Mouse (Mus musculus) splenic B cell, adult 2 months (primary cell): ENCODE data around the gene Zfp553.

Source experiments
- DNase-seq: peaks from one replicate; pipeline ENCODE4 v3.0.0-alpha.2; 2011; ENCODE audit warnings: low read depth, low spot score
- H3K27me3 ChIP-seq: 2 replicates; pipeline ENCODE4 v1.6.1; 2012; ENCODE audit warnings: mild to moderate bottlenecking, low read length, moderate library complexity, mixed read lengths; ENCODE audit not compliant: control insufficient read depth, poor library complexity, insufficient read depth, severe bottlenecking
- H3K36me3 ChIP-seq: 2 replicates; pipeline ENCODE4 v1.6.1; 2012; ENCODE audit warnings: mild to moderate bottlenecking, low read length, moderate library complexity, mixed read lengths; ENCODE audit not compliant: control insufficient read depth, poor library complexity, insufficient read depth, severe bottlenecking

The Zfp553 gene

DNA sequence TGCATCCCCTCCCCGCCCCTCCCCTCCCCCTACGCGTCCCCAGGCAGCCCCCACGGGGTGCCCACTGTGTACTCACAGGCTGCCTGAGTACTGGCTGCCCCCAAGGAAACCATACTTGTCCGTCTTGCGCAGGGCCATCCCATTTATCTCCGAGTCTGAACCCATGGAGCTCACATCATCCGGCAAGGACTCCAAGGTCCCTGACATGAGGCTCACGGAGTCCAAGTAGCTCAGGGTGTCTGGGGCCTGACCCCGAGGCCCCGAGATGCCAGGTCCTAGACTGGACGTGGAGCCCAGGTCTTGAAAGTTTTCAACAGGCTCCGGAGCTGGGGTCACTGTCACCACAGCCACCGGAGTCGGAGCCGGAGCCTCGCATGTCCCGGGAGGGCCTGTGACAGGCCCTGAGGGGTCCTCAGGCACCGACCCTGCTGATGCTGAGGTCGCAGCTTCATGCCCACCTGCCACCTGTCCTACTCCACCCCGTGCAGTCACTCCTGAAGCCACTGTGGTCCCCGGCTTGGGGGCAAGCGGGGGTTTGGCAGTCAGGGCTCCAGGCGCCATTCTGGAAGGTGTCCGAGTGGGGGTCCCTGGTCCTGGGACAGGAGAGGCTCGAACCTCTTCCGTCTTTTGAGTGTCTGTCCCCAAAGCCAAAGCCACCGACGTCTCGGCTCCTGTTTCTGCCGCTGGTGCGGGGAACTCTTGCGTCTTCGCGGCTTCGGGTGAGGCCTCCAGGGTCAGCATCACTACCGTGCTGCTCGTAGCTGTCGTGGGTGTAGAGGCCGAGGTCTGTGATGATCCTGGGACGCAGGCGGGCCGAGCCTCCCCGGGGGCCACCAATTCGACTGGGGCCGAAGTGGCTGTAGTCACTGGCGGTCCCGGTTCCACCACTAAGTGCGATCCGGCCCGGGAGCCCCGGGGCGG lies 25.2 kb upstream of the Zfp553 start:
- Histone ChIP-seq H3K27me3 (no peaks in the 10 kb centered on the region), H3K36me3 (peaks cover 4% of the 10 kb centered on the region)
- peak; percentile 45 for DNase-seq

GRCm38 (mm10) chr7:127208295-127208552 lies 24.6 kb upstream of the Zfp553 start, which contains the start of gene Tbc1d10b:
Tbc1d10b (minus strand) TSS chr7:127208468.
- Histone ChIP-seq H3K36me3 (peaks cover under 1% of the 10 kb centered on the region), H3K27me3 (no peaks in the 10 kb centered on the region)
- DNase-seq: no peak

DNA sequence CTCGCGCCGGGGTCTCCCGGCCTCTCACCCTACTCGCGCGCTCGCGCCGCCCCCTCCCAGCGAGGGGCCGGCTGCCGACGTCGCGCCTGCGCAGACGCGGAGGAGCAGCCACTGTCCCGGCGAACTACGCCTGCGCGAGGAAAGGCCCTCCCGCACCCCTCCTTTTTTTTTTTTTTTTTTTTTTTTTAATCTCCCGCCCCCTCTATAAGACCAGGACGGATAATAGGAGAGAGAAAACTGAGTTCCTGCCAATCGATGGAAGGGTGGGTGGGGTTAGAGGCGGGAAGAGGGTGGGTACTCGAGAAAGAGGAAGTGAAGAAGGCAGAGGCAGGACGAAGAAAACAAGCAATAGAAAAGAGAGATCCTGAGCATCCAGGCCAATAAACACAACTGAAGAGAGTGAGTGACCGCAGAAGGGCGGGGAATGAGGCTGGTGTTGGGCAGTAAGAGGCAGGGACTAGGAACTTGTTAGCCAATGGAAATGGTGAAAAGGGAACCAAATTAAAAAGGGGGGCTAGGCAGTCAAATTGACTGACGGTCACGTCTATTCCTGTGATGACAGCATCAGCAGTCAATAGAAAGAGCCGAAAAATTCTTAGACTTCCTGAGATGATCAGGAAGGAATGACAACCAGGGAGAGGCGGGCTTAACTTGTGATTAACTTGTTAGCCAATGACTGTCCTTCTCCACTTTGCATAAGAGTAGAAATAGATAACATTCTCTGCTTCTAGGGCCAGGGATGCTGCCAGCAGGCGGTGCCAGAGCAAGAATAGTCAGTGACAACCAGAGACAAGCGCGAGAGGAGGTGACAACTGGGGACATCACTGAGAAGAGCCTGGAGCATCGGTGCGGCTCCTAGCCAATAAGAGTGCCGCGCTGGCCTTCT lies 24.1 kb upstream of the Zfp553 start, which contains the start of gene Mylpf:
Gene Mylpf (plus strand): TSS at position 338 of the 886 bp plus-strand sequence.
- peak; percentile 99 for DNase-seq
- H3K27me3 ChIP-seq: no peaks in the 10 kb centered on the region
- H3K36me3 ChIP-seq: no peaks in the 10 kb centered on the region; the same call in 1 of the 2 replicates

DNA sequence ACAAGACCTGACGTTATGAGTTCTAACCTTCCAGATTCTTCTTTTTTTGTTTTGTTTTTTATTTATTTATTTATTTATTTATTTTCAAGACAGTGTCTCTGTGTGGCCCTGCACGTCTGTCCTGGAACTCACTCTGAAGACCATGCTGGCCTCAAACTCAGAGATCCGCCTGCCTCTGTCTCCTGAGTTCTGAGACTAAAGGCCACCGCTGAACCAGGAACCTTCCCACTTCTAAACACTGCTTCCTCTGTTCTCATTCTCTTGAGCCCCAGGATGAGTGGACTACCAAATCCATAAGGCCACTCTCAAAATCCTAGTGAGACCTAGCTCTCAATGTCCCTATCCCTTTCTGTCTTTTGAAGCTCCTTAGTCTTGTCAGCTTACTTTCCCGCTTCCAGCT lies 23.0 kb upstream of the Zfp553 start:
- H3K27me3 ChIP-seq: no peaks in the 10 kb centered on the region
- DNase-seq: no peak
- H3K36me3 ChIP-seq: no peaks in the 10 kb centered on the region; the same call in 1 of the 2 replicates

DNA sequence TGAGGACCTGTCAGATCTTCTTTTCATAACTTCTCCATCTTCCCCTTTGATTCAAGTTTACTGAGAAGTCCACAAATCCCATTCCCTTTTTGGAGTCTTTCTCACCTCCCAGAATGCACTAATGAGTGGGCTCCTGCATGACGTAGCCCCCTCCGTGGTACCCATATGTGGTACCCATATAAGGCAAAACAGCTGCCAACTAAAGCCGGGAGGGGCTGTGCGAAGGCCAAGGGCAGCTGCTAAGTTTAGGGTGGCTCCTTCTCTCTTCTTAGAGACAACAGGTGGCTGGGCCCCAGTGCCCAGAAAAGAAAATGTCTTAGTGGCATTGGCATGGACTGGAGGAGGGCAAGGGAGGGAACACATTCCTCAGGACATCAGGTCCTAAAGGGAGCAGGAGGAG lies 22.6 kb upstream of the Zfp553 start:
- Histone ChIP-seq H3K27me3 (no peaks in the 10 kb centered on the region), H3K36me3 (no peaks in the 10 kb centered on the region; the same call in 1 of the 2 replicates)
- no peak for DNase-seq

GRCm38 (mm10) chr7:127211014-127211745 lies 21.7 kb upstream of the Zfp553 start:
- DNase-seq: peak; percentile 25
- H3K36me3 ChIP-seq: no peaks in the 10 kb centered on the region; the same call in 1 of the 2 replicates
- no peaks in the 10 kb centered on the region for H3K27me3 ChIP-seq

GRCm38 (mm10) chr7:127212432-127213250 lies 20.2 kb upstream of the Zfp553 start:
- H3K27me3 ChIP-seq: no peaks in the 10 kb centered on the region
- no peak for DNase-seq
- no peaks in the 10 kb centered on the region; the same call in 1 of the 2 replicates for H3K36me3 ChIP-seq

- H3K36me3 ChIP-seq: no peaks in the 10 kb centered on the region; the same call in 1 of the 2 replicates
- no peaks in the 10 kb centered on the region for H3K27me3 ChIP-seq
- peak; percentile 69 for DNase-seq
Observed at GRCm38 (mm10) chr7:127213485-127213884, 19.4 kb upstream of the Zfp553 start.

- Histone ChIP-seq H3K36me3 (no peaks in the 10 kb centered on the region; the same call in 1 of the 2 replicates), H3K27me3 (no peaks in the 10 kb centered on the region)
- DNase-seq: no peak
Observed at GRCm38 (mm10) chr7:127213930-127214329, 18.9 kb upstream of the Zfp553 start.

- no peak for DNase-seq
- no peaks in the 10 kb centered on the region for H3K27me3 ChIP-seq
- no peaks in the 10 kb centered on the region; the same call in 1 of the 2 replicates for H3K36me3 ChIP-seq
Observed at GRCm38 (mm10) chr7:127214521-127214920, 18.3 kb upstream of the Zfp553 start.

DNA sequence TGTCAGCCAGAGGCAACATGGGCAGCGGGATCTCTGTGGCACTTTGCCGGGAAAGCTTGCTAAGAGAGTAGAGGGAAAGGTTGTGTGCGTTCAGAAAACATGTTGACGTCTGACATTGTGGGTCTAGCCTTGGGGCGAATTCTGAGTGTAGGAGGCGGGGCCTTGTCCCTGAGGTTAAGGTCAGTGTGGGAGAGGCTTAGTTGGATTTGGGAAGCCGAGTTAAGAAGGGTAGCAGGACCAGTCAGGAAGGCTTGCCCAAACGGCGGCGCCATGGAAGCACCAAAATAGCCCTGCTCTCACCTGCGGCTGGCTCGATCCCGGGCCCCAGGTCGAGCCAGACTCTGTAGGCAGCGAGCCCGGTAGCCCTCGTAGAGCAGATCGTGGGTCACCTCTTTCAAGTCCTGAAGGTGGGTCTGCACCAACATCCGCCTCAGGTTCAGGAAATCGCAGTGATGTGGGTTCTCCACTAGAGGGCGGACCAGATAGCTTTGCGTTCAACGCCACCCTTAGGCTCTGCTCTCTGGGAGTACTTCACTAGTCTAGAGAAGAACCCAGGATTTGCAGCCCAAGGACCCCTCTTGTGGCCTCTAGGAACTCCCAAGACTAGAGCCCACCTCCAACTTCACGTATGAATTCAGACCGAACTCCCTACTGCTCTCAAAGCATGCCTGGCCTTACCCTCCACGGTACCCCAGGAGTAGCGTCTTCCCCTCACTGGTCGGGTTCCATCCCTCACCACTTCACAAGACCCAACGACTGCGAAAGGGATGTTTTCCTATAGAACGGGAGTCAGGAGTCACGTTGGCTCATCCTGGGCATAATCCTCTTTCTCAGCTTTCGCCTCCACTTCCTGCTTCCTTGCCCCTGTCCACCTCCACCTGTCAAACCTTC lies 17.6 kb upstream of the Zfp553 start:
- DNase-seq: peak; percentile 83
- no peaks in the 10 kb centered on the region for H3K27me3 ChIP-seq
- H3K36me3 ChIP-seq: no peaks in the 10 kb centered on the region; the same call in 1 of the 2 replicates

- Histone ChIP-seq H3K27me3 (no peaks in the 10 kb centered on the region), H3K36me3 (no peaks in the 10 kb centered on the region; the same call in 1 of the 2 replicates)
- no peak for DNase-seq
Observed at GRCm38 (mm10) chr7:127216307-127216706, 16.6 kb upstream of the Zfp553 start.

- no peaks in the 10 kb centered on the region; the same call in 1 of the 2 replicates for H3K36me3 ChIP-seq
- DNase-seq: no peak
Observed at GRCm38 (mm10) chr7:127217475-127217874, 15.4 kb upstream of the Zfp553 start.

More at GRCm38 (mm10) chr7:127217475-127217874, 15.4 kb upstream of the Zfp553 start:
- no peaks in the 10 kb centered on the region for H3K27me3 ChIP-seq
